Mouse (Mus musculus): ENCODE data around the gene Leng8.

Leng8 gene

DNA sequence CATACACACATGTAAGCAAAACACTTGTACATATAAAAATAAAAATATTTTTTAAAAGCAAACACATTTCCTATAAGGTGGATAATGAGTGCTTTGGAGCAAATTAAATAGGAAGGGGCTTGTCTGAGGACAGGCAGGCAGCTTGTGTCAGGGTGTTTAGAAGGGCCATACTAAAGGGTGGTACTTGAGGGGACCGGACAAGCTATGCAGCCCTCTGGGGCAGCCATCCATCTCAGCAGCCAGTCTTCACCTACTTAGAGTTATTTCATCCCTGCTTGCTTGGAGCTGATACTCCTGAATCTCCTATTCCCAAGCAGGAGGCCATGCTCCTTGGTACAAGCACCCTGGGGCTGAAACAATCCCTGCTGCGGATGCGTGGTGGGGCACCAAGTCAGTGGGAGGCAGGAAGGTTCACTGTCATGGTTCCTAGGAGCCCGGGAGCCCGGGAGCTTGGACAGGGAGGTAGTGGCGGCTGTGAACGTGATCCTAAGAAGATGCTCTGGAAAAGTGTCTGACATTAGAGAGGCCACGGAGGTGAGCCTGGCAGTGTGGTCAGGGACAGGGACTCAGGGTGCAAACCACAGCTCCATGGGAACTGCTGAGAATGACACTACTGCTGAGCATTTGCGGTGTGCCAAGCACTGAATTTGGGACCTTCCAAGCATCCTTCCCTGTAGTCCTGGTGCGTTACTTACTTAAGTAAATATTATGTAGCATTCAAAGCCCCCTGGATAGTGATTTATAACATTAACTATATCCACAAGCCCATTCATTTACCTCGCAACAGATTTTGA, 9.7 kb upstream of the Leng8 start:
- DNase-seq (ENCODE audit: low read depth) = no peak

DNA sequence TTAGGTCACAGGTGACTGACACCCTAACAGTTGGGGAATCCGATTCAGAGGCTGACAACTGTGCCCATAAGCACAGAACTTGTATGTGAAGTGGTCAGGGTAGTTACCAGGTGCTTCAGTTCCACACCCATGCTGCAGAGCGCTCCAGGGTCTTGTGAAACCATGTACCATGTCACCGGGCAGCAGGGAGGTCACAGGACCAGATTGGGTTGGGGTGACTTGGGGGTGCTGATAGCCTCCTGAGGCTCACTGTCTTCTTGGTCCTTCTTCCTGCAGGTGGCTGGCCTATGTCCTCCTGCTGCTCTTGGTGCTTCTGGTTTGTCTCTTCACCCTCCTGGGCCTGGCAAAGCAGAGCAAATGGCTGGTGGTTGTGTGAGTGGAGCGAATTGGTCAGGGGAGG, 8.9 kb upstream of the Leng8 start:
- no peak for DNase-seq (ENCODE audit: low read depth)

DNA sequence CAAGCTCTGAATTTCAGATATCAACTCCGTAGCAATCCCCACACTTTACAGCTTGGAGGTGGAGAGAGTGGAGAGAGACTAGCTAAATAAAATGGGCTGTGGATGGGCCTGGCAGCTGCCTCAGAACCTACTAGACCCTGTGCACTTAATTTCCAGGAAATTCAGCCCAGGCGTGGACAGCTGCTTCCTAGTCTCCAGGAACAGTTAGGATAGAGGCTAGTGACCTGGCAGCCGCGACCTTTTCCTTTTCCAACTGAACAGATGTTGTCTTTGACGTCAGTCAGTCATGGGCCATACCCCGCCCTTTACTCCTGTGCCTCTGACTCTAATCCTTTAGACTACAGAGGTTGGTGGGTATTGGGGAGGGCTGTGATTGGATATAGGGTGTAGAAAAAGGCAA, 8.0 kb upstream of the Leng8 start:
- no peak for DNase-seq (ENCODE audit: low read depth)

DNA sequence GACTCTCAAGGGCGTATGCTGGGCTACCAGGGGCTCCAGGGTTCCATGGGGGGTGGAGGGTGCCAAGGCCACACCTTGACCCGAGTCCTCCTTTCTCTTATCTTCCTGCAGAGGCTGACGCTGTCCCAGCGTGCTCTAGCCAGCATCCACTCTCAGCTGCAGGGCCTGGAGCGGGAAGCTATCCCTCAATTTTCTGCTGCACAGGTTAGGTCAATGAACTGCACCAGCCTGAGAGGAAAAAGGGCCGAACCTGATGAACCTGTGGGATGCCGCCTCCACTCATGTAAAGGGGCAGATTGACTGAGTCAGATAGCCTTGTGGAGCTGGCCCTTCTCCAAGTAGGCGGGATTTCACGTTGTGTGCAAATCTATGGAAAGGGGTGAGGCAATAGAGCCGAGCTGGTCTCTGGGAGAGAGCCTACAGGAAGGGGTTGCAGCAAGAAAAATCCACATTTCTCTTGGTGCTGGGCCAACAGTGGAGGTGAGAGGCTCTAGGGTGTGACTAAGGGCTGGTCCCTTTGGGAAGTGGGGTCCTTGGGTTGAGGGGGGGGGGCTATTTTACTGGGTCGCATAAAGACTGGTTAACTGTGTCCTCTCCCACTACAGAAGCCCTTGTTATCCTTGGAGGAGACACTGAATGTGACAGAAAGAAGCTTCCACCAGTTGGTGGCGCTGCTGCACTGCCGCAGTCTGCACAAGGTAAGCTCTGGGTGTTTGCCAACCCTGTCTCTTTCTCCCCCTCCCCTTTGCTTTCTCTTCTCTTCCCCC, 6.0 kb upstream of the Leng8 start:
- no peak for DNase-seq (ENCODE audit: low read depth)

DNA sequence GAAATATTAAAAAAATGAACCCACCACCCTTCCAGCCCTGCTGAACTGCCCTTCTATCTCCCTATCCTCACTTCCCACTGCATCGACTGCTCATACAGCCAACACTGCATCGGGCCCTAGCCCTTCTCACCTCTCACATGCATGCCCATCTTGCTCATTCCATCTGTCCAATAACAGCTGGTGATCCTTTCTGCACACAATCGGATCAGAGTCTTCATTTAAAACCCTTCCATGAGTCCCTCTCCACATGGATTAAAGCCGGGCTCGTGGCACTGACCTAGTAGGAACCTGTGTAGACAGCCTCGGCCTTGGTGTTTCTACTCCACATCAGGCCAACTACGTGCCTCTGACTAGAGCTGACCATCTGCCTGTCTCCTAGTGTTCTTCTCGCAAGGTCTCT, 4.9 kb upstream of the Leng8 start:
- no peak for DNase-seq (ENCODE audit: low read depth)

DNA sequence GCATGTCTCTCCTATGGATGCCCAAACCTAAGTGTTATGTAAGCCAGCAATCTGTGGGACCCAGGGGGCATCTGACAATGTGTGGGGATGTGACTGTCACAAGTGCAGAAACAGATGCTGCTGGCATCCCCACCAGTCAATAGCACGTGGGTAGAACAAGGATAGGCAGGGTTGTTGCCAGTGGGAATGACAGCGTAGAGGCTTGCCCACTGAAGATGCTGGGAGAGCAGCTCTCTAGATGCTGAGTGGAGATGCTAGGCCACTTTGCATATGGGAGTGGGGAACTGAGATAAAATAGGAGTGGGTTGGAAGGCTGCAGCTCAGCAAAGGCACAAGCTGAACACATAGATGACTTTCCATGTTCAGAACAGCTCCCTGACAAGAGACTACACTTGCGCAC, 4.3 kb upstream of the Leng8 start:
- DNase-seq (ENCODE audit: low read depth) = no peak

DNA sequence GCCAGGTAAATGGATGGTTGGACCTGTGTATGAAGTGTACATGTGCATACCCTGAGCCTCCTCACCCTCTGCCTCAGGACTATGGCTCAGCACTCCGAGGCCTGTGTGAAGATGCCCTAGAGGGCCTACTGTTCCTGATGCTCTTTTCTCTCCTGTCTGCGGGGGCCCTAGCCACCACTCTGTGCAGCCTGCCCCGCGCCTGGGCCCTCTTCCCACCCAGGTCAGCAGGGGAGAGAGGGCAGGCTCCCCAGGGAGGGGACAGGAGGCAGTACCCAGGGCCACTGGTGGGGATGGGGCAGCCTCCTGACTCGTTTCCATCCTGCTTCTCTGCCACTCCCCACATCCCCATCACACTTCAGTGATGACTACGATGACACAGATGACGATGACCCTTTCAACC, 3.8 kb upstream of the Leng8 start:
- no peak for DNase-seq (ENCODE audit: low read depth)

DNA sequence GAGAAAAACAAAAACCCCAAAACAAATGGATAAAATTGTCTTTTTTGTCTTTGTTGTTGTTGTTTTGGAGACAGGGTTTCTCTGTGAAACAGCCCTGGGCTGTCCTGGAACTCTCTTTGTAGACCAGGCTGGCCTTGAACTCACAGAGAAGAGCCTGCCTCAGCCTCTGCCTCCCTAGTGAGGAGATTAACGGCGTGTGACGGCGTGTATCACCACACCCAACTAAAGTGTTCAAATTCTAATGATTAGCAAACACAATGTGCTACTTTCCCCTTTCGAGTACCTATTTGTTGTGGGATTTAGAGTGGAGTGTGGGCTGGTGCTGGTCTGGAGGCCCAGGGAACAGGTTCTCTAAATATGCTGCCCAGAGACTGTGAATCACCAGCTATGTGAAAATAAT, 1.9 kb upstream of the Leng8 start:
- no peak for DNase-seq (ENCODE audit: low read depth)

DNA sequence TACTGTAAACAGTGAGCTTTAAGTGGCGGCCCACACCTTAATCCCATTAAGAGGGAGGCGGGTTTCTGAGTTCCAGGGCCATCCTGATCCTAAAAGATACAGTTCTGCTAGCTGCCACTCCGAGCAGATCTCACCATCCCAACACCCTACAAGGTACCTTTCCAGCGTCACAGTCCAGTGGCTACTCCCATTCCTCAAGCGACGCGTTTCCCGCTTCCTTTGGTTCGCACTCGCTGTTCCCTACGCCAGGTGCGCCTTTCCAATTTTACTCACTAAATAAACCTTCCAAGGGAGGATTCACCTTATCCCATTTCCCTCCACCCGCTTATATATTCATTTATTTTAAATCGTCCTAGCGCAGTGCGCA, 452 bp upstream of the Leng8 start:
- DNase-seq (ENCODE audit: low read depth) = no peak

DNA sequence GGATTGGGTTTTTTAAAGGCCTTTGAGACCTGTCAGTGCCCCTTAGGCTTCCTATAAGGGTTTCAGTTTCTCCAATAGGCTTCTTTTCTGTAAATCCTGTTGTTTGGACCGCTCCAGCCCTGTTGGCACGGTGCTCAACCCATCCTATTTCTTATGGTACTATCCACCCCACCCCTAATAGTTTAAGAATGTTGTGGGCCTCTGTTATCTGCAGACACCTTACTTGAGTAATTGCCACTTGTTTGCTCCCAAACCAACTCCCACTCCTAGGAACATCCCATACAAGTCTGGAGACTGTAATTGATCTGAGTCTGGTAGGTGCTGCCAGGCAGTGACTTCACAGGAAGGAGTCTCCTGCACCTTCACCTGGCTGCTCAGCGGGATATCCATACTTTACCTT, 907 bp downstream of the Leng8 start:
- no peak for DNase-seq (ENCODE audit: low read depth)

DNA sequence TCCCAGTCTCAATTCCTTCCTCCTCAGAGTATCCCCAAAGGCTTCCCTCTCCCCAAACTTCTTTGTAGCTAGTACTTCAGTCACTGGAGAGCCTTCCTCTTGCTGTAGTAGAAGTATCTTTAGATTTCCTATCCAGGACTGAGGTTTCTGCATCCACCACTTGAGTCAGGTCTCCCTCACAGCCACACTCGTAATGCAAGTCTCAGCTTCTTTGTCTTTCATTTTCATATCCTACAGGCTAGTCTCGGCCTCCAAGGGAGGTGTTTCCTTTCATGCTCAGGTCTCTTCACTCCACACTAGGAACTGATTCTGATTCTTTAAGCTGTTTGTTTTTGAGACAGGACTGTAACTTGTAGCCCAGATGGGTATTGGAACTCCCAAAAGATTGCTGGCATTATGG, 1.3 kb downstream of the Leng8 start:
- DNase-seq (ENCODE audit: low read depth) = no peak

DNA sequence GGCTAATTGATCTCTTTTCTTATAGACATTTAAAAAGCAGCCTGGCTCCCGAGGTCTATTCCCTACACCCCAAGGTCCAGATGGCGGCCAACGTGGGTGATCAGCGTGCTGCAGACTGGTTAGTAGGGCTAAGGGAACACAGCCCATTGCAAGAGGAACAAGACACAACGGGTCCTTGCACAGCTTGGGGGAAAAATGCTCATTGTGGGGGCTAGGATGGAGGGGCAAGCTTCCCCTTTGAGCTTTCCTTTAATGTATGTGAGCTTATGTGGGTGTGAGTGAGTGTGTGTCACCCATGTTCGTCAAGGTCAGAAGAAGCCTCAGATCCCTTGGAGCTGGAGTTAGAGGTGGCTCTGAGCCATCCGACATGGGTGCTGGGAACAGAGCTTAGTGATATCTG, 1.8 kb downstream of the Leng8 start:
- no peak for DNase-seq (ENCODE audit: low read depth)

DNA sequence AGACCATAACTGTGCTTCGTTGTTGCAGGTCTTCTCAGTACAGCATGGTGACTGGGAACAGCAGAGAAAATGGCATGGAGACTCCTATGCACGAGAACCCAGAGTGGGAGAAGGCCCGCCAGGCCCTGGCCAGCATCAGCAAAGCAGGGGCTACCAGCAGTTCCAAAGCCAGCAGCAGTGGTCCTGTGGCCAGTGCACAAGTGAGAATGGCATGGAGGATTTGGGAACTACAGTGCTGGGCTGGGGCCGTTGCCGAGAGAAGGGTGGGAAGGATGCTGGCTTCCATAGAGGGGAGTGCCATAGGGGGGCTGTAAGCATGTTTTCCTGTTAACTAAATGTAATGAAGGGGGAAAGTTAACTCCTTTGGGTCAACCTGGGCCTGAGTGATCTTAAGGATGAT, 2.6 kb downstream of the Leng8 start:
- DNase-seq (ENCODE audit: low read depth) = no peak

DNA sequence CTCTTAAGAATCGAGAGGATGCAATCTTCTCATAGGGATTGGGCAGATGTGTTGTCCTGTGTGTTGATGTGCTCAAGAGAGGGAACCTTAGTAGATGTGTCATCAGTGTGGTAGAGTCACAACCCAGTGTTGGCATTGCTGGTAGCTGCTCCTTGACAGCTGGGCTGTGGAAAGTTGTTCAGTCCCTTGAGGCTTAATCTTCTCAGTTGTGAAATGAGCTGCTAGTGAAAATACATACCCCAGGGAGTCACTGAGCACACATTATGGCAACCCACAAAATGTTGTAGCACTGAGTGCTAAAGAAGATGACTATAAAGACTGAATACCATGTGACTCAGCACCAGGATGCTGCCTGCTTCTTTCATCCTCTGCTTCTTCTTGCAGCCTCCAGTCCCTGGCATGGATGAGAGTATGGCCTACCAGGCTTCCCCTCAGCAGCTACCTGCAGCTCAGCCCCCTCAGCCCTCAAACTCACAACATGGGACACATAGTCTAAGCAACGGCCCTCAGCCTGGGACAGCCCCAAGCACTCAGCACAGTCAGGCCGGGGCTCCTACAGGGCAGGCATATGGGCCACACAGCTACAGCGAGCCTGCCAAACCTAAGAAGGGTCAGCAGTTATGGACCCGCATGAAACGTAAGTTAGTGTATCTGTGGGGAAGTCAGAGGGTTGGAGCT, 4.9 kb downstream of the Leng8 start:
- DNase-seq (ENCODE audit: low read depth) = no peak

DNA sequence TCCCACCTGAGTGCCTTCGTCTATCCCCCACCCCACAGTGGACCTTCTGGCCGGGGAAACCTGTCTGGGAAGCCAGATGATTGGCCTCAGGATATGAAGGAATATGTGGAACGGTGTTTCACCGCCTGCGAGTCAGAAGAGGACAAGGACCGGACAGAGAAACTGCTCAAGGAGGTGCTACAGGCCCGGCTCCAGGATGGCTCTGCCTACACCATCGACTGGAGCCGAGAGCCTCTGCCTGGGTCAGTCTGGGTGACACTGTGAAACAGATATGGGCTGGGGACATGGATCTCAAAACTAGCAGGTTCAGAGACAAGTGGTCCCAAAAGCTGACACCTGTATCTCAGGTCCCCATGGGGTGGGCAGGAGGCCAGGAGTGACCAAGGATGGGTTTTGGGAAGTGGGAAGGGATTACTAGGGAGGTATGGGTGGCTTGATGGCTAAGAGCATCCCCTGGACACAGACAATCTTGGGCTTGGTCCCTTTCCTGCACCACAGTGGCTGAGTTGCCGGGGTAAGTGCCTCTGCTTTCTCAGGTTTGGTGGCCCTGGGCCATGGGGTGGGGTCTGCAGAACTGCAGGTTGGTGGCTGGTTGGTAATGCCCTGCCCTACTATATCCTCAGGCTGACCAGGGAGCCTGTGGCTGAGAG, 6.1 kb downstream of the Leng8 start:
- DNase-seq (ENCODE audit: low read depth) = no peak

DNA sequence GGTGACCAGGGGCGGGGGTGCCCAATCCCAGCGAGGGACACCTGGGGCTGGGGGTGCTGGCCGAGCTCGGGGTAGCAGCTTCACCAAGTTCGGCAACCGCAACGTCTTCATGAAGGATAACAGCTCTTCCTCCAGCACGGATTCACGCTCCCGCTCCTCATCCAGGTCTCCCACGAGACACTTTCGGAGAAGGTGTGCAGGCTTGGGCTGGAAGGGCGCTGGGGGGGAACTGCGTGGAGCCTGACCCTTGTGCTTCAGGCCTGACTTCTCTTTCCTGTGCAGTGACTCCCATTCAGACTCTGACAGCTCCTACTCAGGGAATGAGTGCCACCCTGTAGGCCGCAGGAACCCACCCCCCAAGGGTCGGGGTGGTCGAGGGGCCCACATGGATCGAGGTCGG, 6.7 kb downstream of the Leng8 start:
- DNase-seq (ENCODE audit: low read depth) = no peak

DNA sequence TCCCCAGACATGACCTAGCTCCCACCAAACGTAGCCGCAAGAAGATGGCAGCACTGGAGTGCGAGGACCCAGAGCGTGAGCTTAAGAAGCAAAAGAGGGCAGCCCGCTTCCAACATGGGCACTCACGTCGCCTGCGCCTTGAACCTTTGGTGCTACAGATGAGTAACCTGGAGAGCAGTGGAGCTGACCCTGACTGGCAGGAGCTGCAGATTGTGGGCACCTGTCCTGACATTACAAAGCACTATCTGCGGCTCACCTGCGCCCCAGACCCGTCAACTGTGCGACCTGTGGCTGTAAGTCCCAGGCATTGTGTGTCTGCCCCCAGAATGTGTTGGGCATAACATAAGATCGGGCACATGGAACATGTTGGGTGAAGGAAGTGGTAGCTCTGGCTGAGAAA, 7.2 kb downstream of the Leng8 start:
- DNase-seq (ENCODE audit: low read depth) = no peak

DNA sequence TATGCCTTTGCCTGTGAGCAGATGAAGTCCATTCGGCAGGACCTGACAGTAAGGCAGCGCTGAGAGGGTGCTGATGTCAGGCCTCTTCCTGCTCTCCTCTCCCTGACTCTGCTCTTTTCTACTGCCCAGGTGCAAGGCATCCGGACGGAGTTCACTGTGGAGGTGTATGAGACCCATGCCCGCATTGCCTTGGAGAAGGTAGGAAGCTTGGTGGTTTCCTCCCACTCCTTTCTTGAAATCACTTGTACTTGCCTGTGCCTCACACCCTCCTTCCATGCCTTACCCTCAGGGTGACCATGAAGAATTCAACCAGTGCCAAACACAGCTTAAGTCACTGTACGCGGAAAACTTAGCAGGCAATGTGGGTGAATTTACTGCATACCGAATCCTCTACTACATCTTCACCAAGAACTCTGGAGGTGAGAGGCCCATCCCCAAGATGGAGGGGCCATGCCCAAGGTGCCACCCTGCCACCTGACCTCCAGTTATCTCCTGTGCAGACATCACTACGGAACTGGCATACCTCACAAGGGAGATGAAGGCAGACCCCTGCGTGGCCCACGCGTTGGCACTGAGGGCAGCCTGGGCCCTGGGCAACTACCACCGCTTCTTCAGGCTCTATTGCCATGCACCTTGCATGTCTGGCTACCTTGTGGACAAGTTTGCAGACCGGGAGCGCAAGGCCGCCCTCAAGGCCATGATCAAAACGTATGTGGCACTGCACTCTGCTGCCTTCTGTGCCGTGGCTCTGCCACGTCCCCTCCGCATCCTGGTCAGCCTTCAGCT, 8.1 kb downstream of the Leng8 start:
- DNase-seq (ENCODE audit: low read depth) = no peak

DNA sequence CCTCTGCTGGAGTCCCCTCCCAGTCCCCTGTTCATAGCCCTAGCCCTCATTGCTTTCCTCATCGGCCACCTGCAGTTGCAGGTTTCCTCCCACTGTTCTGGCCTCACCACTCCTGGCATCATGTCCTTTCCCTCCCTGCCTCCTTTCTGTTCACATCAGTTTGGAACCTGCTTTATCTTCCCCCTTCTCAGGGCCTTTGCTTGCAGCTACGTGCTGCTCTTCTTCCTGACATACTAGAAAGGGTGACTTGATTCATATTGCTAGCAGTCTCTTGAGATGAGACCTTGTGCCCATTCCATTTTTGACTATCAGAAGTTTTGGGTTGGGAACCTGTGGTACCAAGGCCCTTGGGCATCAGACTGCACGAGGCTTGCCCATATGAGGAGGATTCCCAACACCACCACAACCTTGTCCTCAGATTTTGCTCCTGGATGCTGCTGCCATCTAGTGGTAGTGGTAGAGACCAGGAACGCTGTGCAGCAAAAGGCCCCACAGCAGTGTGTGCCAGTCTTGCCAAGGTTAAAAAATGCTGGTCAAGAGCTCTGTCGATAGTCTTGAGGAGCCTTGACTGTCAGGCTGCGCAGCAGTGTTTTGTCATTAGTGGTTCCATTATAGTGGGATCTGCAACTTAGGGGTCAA, 8.8 kb downstream of the Leng8 start:
- no peak for DNase-seq (ENCODE audit: low read depth)

DNA sequence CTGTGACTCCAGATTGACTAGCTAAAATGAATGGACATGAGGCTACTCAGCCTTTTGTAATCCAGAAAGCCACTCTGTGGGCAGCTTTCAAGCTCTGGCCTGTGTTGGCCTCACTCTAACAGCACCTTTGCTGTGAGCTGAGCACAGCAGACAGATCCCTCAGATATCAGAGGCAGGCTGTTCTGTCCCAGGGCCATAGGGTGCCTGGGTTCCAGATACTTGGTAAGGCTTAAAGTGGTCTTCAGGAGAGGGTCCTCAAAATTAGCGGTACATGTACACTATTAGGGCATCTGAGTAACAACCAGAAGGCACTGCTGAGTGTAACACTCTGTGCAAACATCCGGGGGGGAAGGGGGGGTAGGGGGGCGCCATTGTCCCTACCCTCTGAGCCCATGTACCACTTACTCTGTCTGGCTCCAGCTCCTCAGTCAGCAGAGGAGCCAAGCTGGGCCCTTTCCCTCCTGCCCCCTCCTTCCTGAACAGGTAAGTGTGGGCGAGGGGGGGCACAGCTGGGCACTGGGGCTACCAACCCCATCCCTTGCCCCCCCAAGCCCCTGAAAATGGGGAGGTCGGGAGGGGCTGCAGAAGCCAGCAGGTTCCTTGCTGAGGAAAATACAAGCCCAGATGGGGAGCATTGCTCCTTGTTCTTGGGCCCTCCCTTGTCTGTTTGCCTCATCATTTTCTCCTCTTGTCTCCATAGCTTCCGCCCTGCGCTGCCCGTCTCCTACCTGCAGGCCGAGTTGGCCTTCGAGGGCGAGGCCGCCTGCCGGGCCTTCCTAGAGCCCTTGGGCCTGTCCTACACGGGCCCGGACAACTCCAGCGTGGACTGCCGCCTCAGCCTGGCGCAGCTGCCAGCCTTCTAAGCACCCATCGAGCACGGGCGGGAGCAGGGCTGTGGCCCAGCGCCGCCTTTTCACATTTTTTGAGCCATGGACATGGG, 9.7 kb downstream of the Leng8 start:
- no peak for DNase-seq (ENCODE audit: low read depth)

Measured in fibroblast of lung, adult 2 months (primary cell).